Mouse (Mus musculus) heart, embryonic 15.5 days (tissue): ENCODE results near the gene Pabpc5. TPM values are rescaled to one million over a fixed set of nuclear protein-coding genes. Genes with fewer than 3 reads are reported as not detected.

Source experiments
- ATAC-seq: fragments of 200-750 bp; cut with Nextera tagmentation; replicated peaks from 2 replicates; pipeline ENCODE4 v1.8.0; 2017; ENCODE audit warnings: low read depth, moderate TSS enrichment; ENCODE audit not compliant: insufficient number of reproducible peaks, insufficient read depth, low FRiP score
- H3K27ac ChIP-seq: fragments of 300-500 bp; sonication (generic); 2 replicates; pipeline ENCODE4 v1.5.1; 2015; ENCODE audit warnings: mild to moderate bottlenecking, inconsistent platforms
- H3K27me3 ChIP-seq: fragments of 300-500 bp; sonication (generic); 2 replicates; pipeline ENCODE4 v1.6.1; 2015; ENCODE audit warnings: inconsistent platforms
- H3K36me3 ChIP-seq: fragments of 300-500 bp; sonication (generic); 2 replicates; pipeline ENCODE4 v1.6.1; 2015; ENCODE audit warnings: mild to moderate bottlenecking, inconsistent platforms
- H3K4me1 ChIP-seq: fragments of 300-500 bp; sonication (generic); replicated peaks from 2 replicates; pipeline ENCODE4 v1.6.1; 2015; ENCODE audit warnings: inconsistent platforms
- H3K4me2 ChIP-seq: fragments of 300-500 bp; sonication (generic); 2 replicates; pipeline ENCODE4 v1.6.1; 2015; ENCODE audit warnings: inconsistent platforms, mild to moderate bottlenecking, moderate library complexity
- H3K4me3 ChIP-seq: fragments of 300-500 bp; sonication (generic); 2 replicates; pipeline ENCODE4 v1.5.1; 2015; ENCODE audit warnings: mild to moderate bottlenecking, inconsistent platforms
- H3K9ac ChIP-seq: fragments of 300-500 bp; sonication (generic); 2 replicates; pipeline ENCODE4 v1.6.1; 2015; ENCODE audit warnings: mild to moderate bottlenecking, inconsistent platforms
- H3K9me3 ChIP-seq: fragments of 300-500 bp; sonication (generic); replicated peaks from 2 replicates; pipeline ENCODE4 v1.6.1; 2016; ENCODE audit warnings: inconsistent platforms
- WGBS: fragments of 180-500 bp; shearing (Covaris S2); methylation state at CpG from one replicate; pipeline ENCODE4 v1.1.7; 2015; ENCODE audit warnings: mixed read lengths; 5-methylcytosine and 5-hydroxymethylcytosine counted together
- polyA plus RNA-seq: library from polyadenylated mRNA; unstranded; fragments of >200 nt; fragmentation: Nextera tagmentation; extraction: Ambion mirVana; gene quantifications from 2 replicates; pipeline ENCODE4 v1.2.1, GENCODE M21; 2015

Gene Pabpc5
- 0.16 and 0.29 TPM in 2 replicates for polyA plus RNA-seq

DNA sequence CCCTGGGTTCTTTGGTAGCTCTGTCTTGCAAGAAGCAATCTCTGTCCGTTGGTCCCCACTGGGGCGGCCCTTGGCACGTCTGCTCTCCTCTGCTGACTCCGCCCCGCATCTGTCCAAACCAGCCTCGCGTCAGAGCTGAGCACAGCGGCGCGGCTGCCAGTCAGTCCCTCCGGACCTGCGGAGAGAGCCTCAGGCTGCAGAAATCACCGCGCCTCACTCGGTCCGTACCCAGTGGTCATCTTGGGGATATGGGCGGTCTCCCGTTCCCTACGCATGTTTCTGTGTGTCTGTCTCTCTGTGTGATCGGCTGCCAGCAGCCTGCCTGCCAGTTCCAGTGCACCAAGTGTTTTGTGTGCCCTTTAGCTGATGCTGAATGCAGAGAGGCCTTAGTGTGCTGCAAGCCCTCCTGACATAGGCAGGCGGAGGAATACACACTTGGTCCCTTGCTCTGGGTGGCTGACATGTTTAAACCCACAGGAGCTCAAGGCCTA is at the start of gene Pabpc5:
Pabpc5 (plus strand) TSS at position 116 of the 491 bp plus-strand sequence.
- H3K27me3 ChIP-seq, result no peaks in the 10 kb centered on the region
- H3K4me1 ChIP-seq, result no peaks in the 10 kb centered on the region
- H3K9ac ChIP-seq, result peak within 1 kb of the TSS; percentile 43
- H3K9me3 ChIP-seq, result no peaks in the 10 kb centered on the region
- WGBS, result 4% methylated on average over 21 of the region's 21 CpGs
- peak within 1 kb of the TSS; percentile 60 for H3K4me2 ChIP-seq
- peak; percentile 91 for ATAC-seq
- H3K36me3 ChIP-seq, result no peaks in the 10 kb centered on the region
- peak within 1 kb of the TSS; percentile 52 for H3K4me3 ChIP-seq
- peak within 1 kb of the TSS; percentile 58 for H3K27ac ChIP-seq

DNA sequence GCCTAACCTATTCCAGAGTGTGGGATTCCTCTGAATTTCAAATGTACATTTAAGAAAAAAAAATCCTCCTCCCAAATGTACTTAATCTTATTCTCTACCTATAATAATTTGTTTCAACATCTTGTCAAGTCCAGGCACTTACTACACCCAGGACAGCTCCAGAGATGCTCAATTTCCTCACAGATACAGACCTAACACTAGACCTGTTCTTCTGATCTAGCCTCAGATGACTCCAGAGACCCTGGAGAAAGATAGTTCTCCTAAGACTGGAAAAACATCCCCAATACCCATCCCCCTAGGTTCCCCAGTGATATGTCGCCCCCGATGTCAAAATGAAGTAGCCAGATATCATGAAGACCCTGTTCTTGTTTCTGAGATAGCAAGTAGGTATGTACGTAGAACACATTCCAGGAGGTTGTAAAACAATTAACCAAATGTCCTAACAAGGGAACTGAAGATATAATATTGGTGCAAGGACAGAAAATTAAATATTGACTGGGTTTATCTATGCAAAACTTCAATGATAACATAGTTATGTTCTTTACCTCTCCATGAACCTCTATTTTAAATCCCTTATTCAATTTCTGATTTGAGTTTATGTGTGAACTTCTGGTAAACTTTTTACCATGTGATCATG is 39.9 kb upstream of the Pabpc5 start:
- Histone ChIP-seq H3K27ac (no peak overlapping the region), H3K27me3 (no peaks in the 10 kb centered on the region), H3K36me3 (no peaks in the 10 kb centered on the region), H3K4me1 (no peaks in the 10 kb centered on the region), H3K4me3 (no peak overlapping the region), H3K9ac (no peak overlapping the region), H3K9me3 (no peaks in the 10 kb centered on the region), H3K4me2 (no peak overlapping the region)
- 84% methylated on average over 3 of the region's 3 CpGs for WGBS
- ATAC-seq, result no peak

DNA sequence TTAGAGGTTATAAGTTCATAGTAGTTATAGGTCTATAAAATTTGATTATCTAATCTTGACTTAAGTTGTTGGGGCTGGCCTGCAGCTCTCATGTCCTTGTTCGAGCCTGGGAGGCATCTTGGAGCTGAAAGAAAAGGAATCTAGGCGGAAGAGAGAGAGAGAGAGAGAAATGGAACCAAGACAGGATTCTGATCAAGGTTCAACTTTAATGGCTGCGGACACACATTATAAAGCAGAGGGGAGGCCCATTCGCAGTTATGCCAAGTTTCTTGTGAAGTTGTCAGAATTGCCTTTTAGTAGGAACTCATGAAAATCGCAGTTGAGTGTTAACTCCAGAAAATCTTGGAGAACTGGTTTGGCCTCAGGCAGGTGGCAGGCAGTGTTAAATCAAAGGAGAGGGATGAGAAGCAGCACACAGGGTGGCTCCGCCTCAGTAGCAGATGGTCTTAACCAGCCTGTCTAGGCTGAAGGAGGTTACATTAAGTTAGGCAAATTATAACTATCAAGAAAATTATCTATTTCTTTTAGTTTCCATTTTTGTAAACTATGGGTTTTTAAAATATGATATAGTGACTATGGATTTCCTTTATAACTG is 38.6 kb upstream of the Pabpc5 start:
- H3K9ac ChIP-seq, result no peak overlapping the region
- no peak overlapping the region for H3K27ac ChIP-seq
- no peaks in the 10 kb centered on the region for H3K9me3 ChIP-seq
- H3K4me2 ChIP-seq, result no peak overlapping the region
- no peak for ATAC-seq
- 66% methylated on average over 6 of the region's 6 CpGs for WGBS
- H3K36me3 ChIP-seq, result no peaks in the 10 kb centered on the region
- H3K4me3 ChIP-seq, result no peak overlapping the region
- H3K4me1 ChIP-seq, result no peaks in the 10 kb centered on the region
- H3K27me3 ChIP-seq, result no peaks in the 10 kb centered on the region

- 86% methylated on average over 5 of the region's 5 CpGs for WGBS
- Histone ChIP-seq H3K9ac (no peak overlapping the region), H3K27me3 (no peaks in the 10 kb centered on the region), H3K4me3 (no peak overlapping the region), H3K27ac (no peak overlapping the region), H3K9me3 (no peaks in the 10 kb centered on the region), H3K4me2 (no peak overlapping the region), H3K4me1 (no peaks in the 10 kb centered on the region), H3K36me3 (no peaks in the 10 kb centered on the region)
- ATAC-seq, result no peak
Observed at GRCm38 (mm10) chrX:119927852-119928251, 856 bp downstream of the Pabpc5 start.
